In genomic region chr14:25176206-25176605, GRCm38 (mm10) we compare ENCODE assay signal across 11 mouse cellular contexts.
"Had no signal": no experiment of that assay in that cellular context is flagged by ENCODE, and none has a peak within 500 bp of the region (broad histone marks: within the 10 kb centered on the region; RNA-seq: fewer than 3 reads in every experiment).

No protein-coding gene starts in this region.

- H3K9me3 ChIP-seq: limb, embryonic 12.5 days had no signal

- ATAC-seq: intestine, embryonic 16.5 days had no signal

- H3K36me3 ChIP-seq: limb, embryonic 12.5 days had no signal

- H3K4me3 ChIP-seq: limb, embryonic 12.5 days had no signal

- H3K27ac ChIP-seq: limb, embryonic 12.5 days; liver, embryonic 14.5 days; stomach, postnatal 0 days had no signal

- DNase-seq: kidney, adult 8-10 months; kidney, postnatal 36 days; layer of hippocampus, adult 9-11 months; layer of hippocampus, postnatal 36 days; lung, adult 18-20 months; right cerebral cortex, adult 18-20 months; right cerebral cortex, postnatal 25 days had no signal
